Mouse (Mus musculus) adrenal gland (tissue): Measurements from ENCODE around the gene Ube2z.

Experiments used
- intact Hi-C: fragments of 180-260 bp; cut with DNase I; formaldehyde crosslinking; loops from one replicate; pipeline ENCODE4 v1.15.1; 2025

The Ube2z gene

GRCm38 (mm10) chr11:96007516-96008235 is 57.5 kb downstream of the Ube2z start:
- intact Hi-C loops, result loop anchor here (10.0 kb wide), 1 partner anchor 187 kb away; the partner anchor contains the start of gene Hoxb13

- intact Hi-C loops, result loop anchor here (10.0 kb wide), 1 partner anchor 188 kb away; the partner anchor contains the start of gene Hoxb13
Observed at GRCm38 (mm10) chr11:96006852-96007515, 58.2 kb downstream of the Ube2z start.

- intact Hi-C loops, result loop anchor here (10.0 kb wide), 1 partner anchor 188 kb away; the partner anchor contains the start of gene Hoxb13
Observed at GRCm38 (mm10) chr11:96006367-96006851, 58.8 kb downstream of the Ube2z start.

GRCm38 (mm10) chr11:96005403-96006271 is 59.6 kb downstream of the Ube2z start, which contains the start of gene Igf2bp1:
Gene Igf2bp1 (minus strand): TSS chr11:96005940.
- intact Hi-C loops, result loop anchor here (10.0 kb wide), 1 partner anchor 189 kb away; the partner anchor contains the start of gene Hoxb13

- intact Hi-C loops, result loop anchor here (10.0 kb wide), 1 partner anchor 190 kb away; the partner anchor contains the start of gene Hoxb13
Observed at GRCm38 (mm10) chr11:96004793-96005402, 60.3 kb downstream of the Ube2z start.

- intact Hi-C loops, result loop anchor here (10.0 kb wide), 1 partner anchor 191 kb away; the partner anchor contains the start of gene Hoxb13
Observed at GRCm38 (mm10) chr11:96003969-96004792, 61.0 kb downstream of the Ube2z start.

- intact Hi-C loops, result loop anchor here (10.0 kb wide), 1 partner anchor 192 kb away; the partner anchor contains the start of gene Hoxb13
Observed at GRCm38 (mm10) chr11:96003100-96003900, 61.9 kb downstream of the Ube2z start.
